Mouse (Mus musculus): ENCODE results near the gene Pus3.
A peak's percentile ranks its signal among the peaks of the same experiment; 100 is the strongest.
"Not testable (repeated sequence)": the region's sequence is repeated elsewhere in the genome, so short reads cannot be mapped to it uniquely, and the experiment has no call there.

Pus3 gene

GRCm38 (mm10) chr9:35546745-35547144 lies 11.7 kb upstream of the Pus3 start:
- DNase-seq: no peak

- no peak for DNase-seq
Observed at GRCm38 (mm10) chr9:35548455-35548854, 9.9 kb upstream of the Pus3 start.

GRCm38 (mm10) chr9:35556494-35557102 lies 1.8 kb upstream of the Pus3 start:
- DNase-seq: peak; percentile 3

DNA sequence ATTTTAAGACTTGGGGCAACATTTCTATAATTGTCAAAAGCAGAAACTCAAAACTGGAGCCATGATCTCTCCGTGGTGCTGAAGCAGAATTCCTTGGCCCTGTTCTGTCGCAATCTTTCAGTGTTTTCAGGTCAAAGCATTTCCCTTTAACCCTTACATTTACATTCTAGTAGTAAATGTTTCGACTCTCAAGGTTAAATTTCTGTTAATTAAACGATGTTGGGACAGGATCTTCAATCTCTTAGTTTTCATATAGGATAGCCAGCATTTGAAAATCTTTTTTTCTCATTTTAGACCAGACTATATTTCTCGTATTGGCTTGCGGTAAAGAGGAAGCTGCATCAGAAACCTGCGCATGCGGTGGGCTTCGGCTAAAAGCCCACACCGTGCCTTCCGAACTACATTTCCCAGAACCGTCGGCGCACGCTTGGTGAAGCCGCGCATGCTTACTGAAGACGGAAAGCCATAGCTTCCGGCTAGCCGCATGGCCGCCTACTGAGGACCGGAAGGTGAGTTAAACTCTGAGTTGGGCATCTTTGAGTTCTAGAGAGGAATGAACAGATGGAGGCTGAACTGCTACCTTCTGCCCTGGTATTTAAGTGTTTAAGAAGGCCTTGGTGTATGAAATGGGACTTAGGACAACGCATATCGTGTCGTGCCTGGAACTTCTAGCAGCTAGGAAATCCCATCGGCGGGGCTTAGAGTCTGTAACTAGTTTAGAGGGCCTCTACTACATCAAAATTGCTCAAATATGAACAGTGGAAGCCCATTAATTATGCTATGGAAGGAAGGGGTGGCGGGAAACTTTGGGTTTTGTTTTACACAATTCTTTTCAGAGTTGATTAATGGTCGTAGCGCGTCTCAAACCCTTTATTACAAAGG lies 855 bp downstream of the Pus3 start:
- DNase-seq: peak; percentile 86

DNA sequence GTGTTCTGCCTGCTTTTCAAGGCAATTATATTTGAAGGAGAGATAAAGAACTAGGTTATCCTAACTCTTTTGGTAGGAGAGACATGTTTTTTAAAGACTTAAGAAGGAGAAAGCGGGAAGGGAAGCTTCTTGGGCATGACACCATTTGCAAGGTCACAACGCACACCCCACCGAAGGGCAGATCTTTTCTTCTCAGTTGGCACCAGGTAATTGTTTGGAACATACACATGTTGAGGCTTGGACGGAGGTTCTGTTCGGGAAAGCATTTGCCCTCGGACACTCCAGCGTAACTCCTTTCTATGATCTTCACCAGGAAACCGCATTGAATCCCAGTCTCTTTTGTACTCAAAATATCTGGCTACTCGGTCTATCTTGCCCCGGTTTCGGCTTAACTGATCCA lies 2.7 kb downstream of the Pus3 start:
- no peak for DNase-seq

- no peak for DNase-seq
Observed at GRCm38 (mm10) chr9:35561583-35561982, 3.2 kb downstream of the Pus3 start.

GRCm38 (mm10) chr9:35564536-35565240 lies 6.3 kb downstream of the Pus3 start:
- DNase-seq: no peak

GRCm38 (mm10) chr9:35567995-35568394 lies 9.6 kb downstream of the Pus3 start:
- no peak for DNase-seq

GRCm38 (mm10) chr9:35569571-35570534 lies 11.5 kb downstream of the Pus3 start, which contains the start of the genes Pate2 and Hyls1:
Gene Pate2 (plus strand): TSS chr9:35570284.
Gene Hyls1 (minus strand): TSS chr9:35570398.
- DNase-seq: peak; percentile 95

- DNase-seq: no peak
Observed at GRCm38 (mm10) chr9:35570663-35571062, 12.3 kb downstream of the Pus3 start.

- no peak for DNase-seq
Observed at GRCm38 (mm10) chr9:35574416-35574815, 16.0 kb downstream of the Pus3 start.

- DNase-seq: no peak
Observed at GRCm38 (mm10) chr9:35587674-35588073, 29.3 kb downstream of the Pus3 start.

- DNase-seq: peak; percentile 48
Observed at GRCm38 (mm10) chr9:35592903-35593302, 34.5 kb downstream of the Pus3 start.

DNA sequence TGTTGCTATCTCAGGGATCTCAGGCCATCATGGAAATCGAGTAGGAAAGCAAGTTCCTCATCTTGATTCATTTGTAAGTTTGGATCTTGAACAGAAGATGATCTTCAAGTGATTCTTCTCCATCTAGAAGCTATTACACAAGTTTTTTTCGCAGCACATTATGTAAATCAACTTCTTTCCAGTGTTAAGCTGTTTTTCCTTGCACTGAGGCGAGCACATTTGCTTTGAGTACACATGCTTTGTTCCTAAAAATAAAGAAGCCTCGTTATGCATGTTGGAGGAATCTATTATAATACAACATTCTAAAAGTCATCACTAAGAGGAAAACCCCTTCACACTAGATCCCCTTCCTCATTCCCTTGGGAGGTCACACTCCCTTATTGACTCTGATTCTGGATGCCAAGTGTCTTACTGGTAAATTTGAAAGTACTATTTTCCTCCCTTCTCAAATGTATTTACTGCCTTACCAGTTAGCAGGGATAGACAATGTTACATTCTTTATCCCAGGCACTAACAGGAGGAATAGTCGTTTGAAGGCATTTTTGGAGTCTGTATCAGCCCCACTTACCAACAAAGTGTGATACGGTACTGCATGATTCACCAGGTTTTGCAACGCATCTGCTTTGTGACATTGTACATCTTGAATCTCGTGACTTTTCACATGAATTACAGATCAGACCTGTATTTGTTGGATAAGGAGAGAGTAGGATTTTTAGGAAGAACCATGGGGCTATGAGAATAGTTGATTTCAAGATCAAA lies 49.4 kb downstream of the Pus3 start:
- no peak for DNase-seq

GRCm38 (mm10) chr9:35611841-35612240 lies 53.4 kb downstream of the Pus3 start, which contains the start of gene Pate4:
Gene Pate4 (minus strand): TSS chr9:35611941.
- no peak for DNase-seq

DNA sequence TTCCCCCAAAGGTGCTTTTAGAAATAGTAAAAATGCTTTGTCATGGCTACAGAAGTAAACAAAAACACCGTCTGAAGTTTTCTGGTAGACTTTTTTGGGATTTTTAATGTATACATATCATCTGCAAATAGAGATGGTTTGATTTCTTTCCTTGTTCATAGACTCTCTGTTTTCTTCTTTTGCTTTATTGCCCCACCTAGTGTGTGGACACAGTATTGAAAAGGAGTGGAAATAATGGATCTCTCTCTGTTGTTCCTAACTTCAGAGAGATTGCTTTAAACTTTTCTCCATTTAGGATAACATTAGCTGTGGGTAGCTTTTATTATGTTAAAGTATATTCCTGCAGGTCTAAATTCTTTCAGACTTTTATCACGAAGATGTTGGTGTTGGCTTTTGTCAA lies 55.6 kb downstream of the Pus3 start:
- no peak for DNase-seq

GRCm38 (mm10) chr9:35616784-35617183 lies 58.4 kb downstream of the Pus3 start:
- DNase-seq: not testable (repeated sequence)
